Mouse (Mus musculus) ES-E14 (cell line): Measurements from ENCODE around the gene B4galnt3.

ENCODE experiments used
- CHD2 ChIP-seq: IDR thresholded peaks from 2 replicates; pipeline ENCODE4 v1.6.1; 2014; ENCODE audit warnings: mild to moderate bottlenecking, low read depth, low read length, inconsistent platforms
- HCFC1 ChIP-seq: IDR thresholded peaks from 2 replicates; pipeline ENCODE4 v1.6.1; 2012; ENCODE audit warnings: low read length, inconsistent platforms, borderline replicate concordance; ENCODE audit not compliant: insufficient read depth
- MAFK ChIP-seq: IDR thresholded peaks from 2 replicates; pipeline ENCODE4 v1.6.1; 2014; ENCODE audit warnings: mild to moderate bottlenecking, low read depth, low read length, inconsistent platforms; ENCODE audit not compliant: insufficient read depth
- ZC3H11A ChIP-seq: IDR thresholded peaks from 2 replicates; pipeline ENCODE4 v1.6.1; 2012; ENCODE audit warnings: low read depth, mild to moderate bottlenecking, inconsistent platforms, low read length, borderline replicate concordance
- ZNF384 ChIP-seq: IDR thresholded peaks from 2 replicates; pipeline ENCODE4 v1.6.1; 2012; ENCODE audit warnings: low read depth, low read length, inconsistent platforms

- no peak for TF ChIP-seq ZC3H11A
- no peak for TF ChIP-seq CHD2
- TF ChIP-seq HCFC1, result no peak
- TF ChIP-seq ZNF384, result no peak
- no peak for TF ChIP-seq MAFK
Measured at GRCm38 (mm10) chr6:120320369-120320768, 26.0 kb upstream of the B4galnt3 start.
